Mouse (Mus musculus) neural tube, embryonic 15.5 days (tissue): ENCODE measurements around the gene Pde9a. TPM values are rescaled to one million over a fixed set of nuclear protein-coding genes. Genes with fewer than 3 reads are reported as not detected.

Source experiments
- ATAC-seq: fragments of 200-750 bp; cut with Nextera tagmentation; 2 replicates; pipeline ENCODE4 v1.8.0; 2017; ENCODE audit warnings: mild to moderate bottlenecking, moderate TSS enrichment, moderate library complexity; ENCODE audit not compliant: low FRiP score
- H3K27ac ChIP-seq: fragments of 300-500 bp; sonication (generic); replicated peaks from 2 replicates; pipeline ENCODE4 v1.5.1; 2015; ENCODE audit warnings: mild to moderate bottlenecking, inconsistent platforms
- H3K27me3 ChIP-seq: fragments of 300-500 bp; sonication (generic); replicated peaks from 2 replicates; pipeline ENCODE4 v1.6.1; 2015; ENCODE audit warnings: inconsistent platforms
- H3K36me3 ChIP-seq: fragments of 300-500 bp; sonication (generic); 2 replicates; pipeline ENCODE4 v1.6.1; 2015; ENCODE audit warnings: inconsistent platforms
- H3K4me1 ChIP-seq: fragments of 300-500 bp; sonication (generic); 2 replicates; pipeline ENCODE4 v1.6.1; 2015; ENCODE audit warnings: inconsistent platforms
- H3K4me2 ChIP-seq: fragments of 300-500 bp; sonication (generic); 2 replicates; pipeline ENCODE4 v1.6.1; 2015; ENCODE audit warnings: inconsistent platforms, mild to moderate bottlenecking, moderate library complexity
- H3K4me3 ChIP-seq: fragments of 300-500 bp; sonication (generic); replicated peaks from 2 replicates; pipeline ENCODE4 v1.5.1; 2015; ENCODE audit warnings: mild to moderate bottlenecking, inconsistent platforms
- H3K9ac ChIP-seq: fragments of 300-500 bp; sonication (generic); replicated peaks from 2 replicates; pipeline ENCODE4 v1.6.1; 2015; ENCODE audit warnings: mild to moderate bottlenecking, inconsistent platforms
- H3K9me3 ChIP-seq: fragments of 300-500 bp; sonication (generic); replicated peaks from 2 replicates; pipeline ENCODE4 v1.6.1; 2016; ENCODE audit warnings: inconsistent platforms
- WGBS: fragments of 180-500 bp; shearing (Covaris S2); methylation state at CpG from one replicate; pipeline ENCODE4 v1.1.7; 2015; ENCODE audit warnings: mixed read lengths; 5-methylcytosine and 5-hydroxymethylcytosine counted together
- polyA plus RNA-seq: library from polyadenylated mRNA; unstranded; fragments of >200 nt; fragmentation: Nextera tagmentation; extraction: Ambion mirVana; gene quantifications from 2 replicates; pipeline ENCODE4 v1.2.1, GENCODE M21; 2015

Pde9a gene
- polyA plus RNA-seq, 1 experiment from 2014 or later = 24.9 TPM

- Histone ChIP-seq H3K9me3 (no peaks in the 10 kb centered on the region), H3K4me1 (peaks cover 35% of the 10 kb centered on the region), H3K27ac (peak overlapping the region; percentile 66), H3K9ac (no peak overlapping the region; the same call in 1 of the 2 replicates), H3K27me3 (no peaks in the 10 kb centered on the region), H3K4me2 (peak overlapping the region; percentile 41), H3K36me3 (0 out of 2 replicates have a peak, but pooled peaks cover 6% of the 10 kb centered on the region), H3K4me3 (no peak overlapping the region; the same call in 1 of the 2 replicates)
- whole genome bisulfite sequencing = 4% methylated on average over 8 of the region's 8 CpGs
- no peak for ATAC-seq
These were observed 48.9 kb downstream of the Pde9a start for GRCm38 (mm10) chr17:31434825-31435325.

- H3K27ac ChIP-seq = no peak overlapping the region
- WGBS = 28% methylated on average over 13 of the region's 13 CpGs
- ATAC-seq = no peak
- H3K4me1 ChIP-seq = peaks cover 35% of the 10 kb centered on the region
- no peak overlapping the region for H3K9ac ChIP-seq
- H3K27me3 ChIP-seq = no peaks in the 10 kb centered on the region
- no peaks in the 10 kb centered on the region for H3K9me3 ChIP-seq
- H3K4me3 ChIP-seq = no peak overlapping the region
- H3K36me3 ChIP-seq = no peaks in the 10 kb centered on the region
- no peak overlapping the region for H3K4me2 ChIP-seq
These were observed 50.2 kb downstream of the Pde9a start for GRCm38 (mm10) chr17:31435934-31436813.

GRCm38 (mm10) chr17:31436814-31437406 is 50.9 kb downstream of the Pde9a start:
- Histone ChIP-seq H3K27me3 (no peaks in the 10 kb centered on the region), H3K4me2 (no peak overlapping the region), H3K4me1 (peaks cover 35% of the 10 kb centered on the region), H3K27ac (no peak overlapping the region), H3K9me3 (no peaks in the 10 kb centered on the region), H3K9ac (no peak overlapping the region), H3K4me3 (no peak overlapping the region), H3K36me3 (no peaks in the 10 kb centered on the region)
- no peak for ATAC-seq
- WGBS = 75% methylated on average over 5 of the region's 5 CpGs

GRCm38 (mm10) chr17:31437482-31437881 is 51.5 kb downstream of the Pde9a start:
- Histone ChIP-seq H3K4me1 (peaks cover 32% of the 10 kb centered on the region), H3K9me3 (no peaks in the 10 kb centered on the region), H3K27me3 (no peaks in the 10 kb centered on the region), H3K27ac (no peak overlapping the region), H3K9ac (no peak overlapping the region), H3K4me3 (no peak overlapping the region), H3K4me2 (no peak overlapping the region), H3K36me3 (no peaks in the 10 kb centered on the region)
- 94% methylated on average over 9 of the region's 9 CpGs for WGBS
- ATAC-seq = no peak

- WGBS = 94% methylated on average over 4 of the region's 4 CpGs
- no peak overlapping the region for H3K27ac ChIP-seq
These were observed 54.0 kb downstream of the Pde9a start for GRCm38 (mm10) chr17:31439978-31440377.

GRCm38 (mm10) chr17:31442513-31442912 is 56.5 kb downstream of the Pde9a start:
- WGBS = 55% methylated on average over 8 of the region's 8 CpGs

More at GRCm38 (mm10) chr17:31439978-31440377, 54.0 kb downstream of the Pde9a start:
- Histone ChIP-seq H3K9ac (no peak overlapping the region), H3K27me3 (no peaks in the 10 kb centered on the region), H3K4me1 (peaks cover 20% of the 10 kb centered on the region), H3K4me3 (no peak overlapping the region), H3K36me3 (no peaks in the 10 kb centered on the region), H3K4me2 (no peak overlapping the region), H3K9me3 (no peaks in the 10 kb centered on the region)
- no peak for ATAC-seq

GRCm38 (mm10) chr17:31444251-31444650 is 58.2 kb downstream of the Pde9a start:
- peaks cover 5% of the 10 kb centered on the region for H3K36me3 ChIP-seq
- H3K4me1 ChIP-seq = peaks cover 19% of the 10 kb centered on the region; the same call in 1 of the 2 replicates
- H3K4me2 ChIP-seq = no peak overlapping the region
- H3K9ac ChIP-seq = no peak overlapping the region
- H3K27ac ChIP-seq = no peak overlapping the region
- H3K27me3 ChIP-seq = no peaks in the 10 kb centered on the region
- no peaks in the 10 kb centered on the region for H3K9me3 ChIP-seq
- no peak overlapping the region for H3K4me3 ChIP-seq
- WGBS = 53% methylated on average over 7 of the region's 7 CpGs
- ATAC-seq = no peak

More at GRCm38 (mm10) chr17:31442513-31442912, 56.5 kb downstream of the Pde9a start:
- no peak overlapping the region for H3K4me2 ChIP-seq
- peaks cover 5% of the 10 kb centered on the region for H3K36me3 ChIP-seq
- no peaks in the 10 kb centered on the region for H3K9me3 ChIP-seq
- H3K27me3 ChIP-seq = no peaks in the 10 kb centered on the region
- no peak for ATAC-seq
- H3K27ac ChIP-seq = no peak overlapping the region
- H3K4me3 ChIP-seq = no peak overlapping the region
- H3K9ac ChIP-seq = no peak overlapping the region
- peaks cover 19% of the 10 kb centered on the region; the same call in 1 of the 2 replicates for H3K4me1 ChIP-seq

- Histone ChIP-seq H3K4me1 (peaks cover 24% of the 10 kb centered on the region; the same call in 1 of the 2 replicates), H3K27me3 (no peaks in the 10 kb centered on the region), H3K36me3 (peaks cover 5% of the 10 kb centered on the region), H3K9me3 (no peaks in the 10 kb centered on the region), H3K27ac (no peak overlapping the region), H3K9ac (no peak overlapping the region), H3K4me2 (no peak overlapping the region), H3K4me3 (no peak overlapping the region)
- ATAC-seq = no peak
- WGBS = 74% methylated on average over 7 of the region's 7 CpGs
These were observed 59.2 kb downstream of the Pde9a start for GRCm38 (mm10) chr17:31445061-31445731.

- ATAC-seq = no peak
- 85% methylated on average over 5 of the region's 5 CpGs for WGBS
- no peak overlapping the region for H3K4me2 ChIP-seq
- peaks cover 5% of the 10 kb centered on the region for H3K36me3 ChIP-seq
- no peaks in the 10 kb centered on the region for H3K9me3 ChIP-seq
- H3K4me3 ChIP-seq = no peak overlapping the region
- H3K27me3 ChIP-seq = no peaks in the 10 kb centered on the region
- no peak overlapping the region for H3K9ac ChIP-seq
- no peak overlapping the region for H3K27ac ChIP-seq
- H3K4me1 ChIP-seq = peaks cover 39% of the 10 kb centered on the region
These were observed 61.8 kb downstream of the Pde9a start for GRCm38 (mm10) chr17:31447766-31448165.

- H3K4me3 ChIP-seq = no peak overlapping the region
- no peak overlapping the region for H3K4me2 ChIP-seq
- no peaks in the 10 kb centered on the region for H3K9me3 ChIP-seq
- no peak for ATAC-seq
- H3K4me1 ChIP-seq = peaks cover 35% of the 10 kb centered on the region
- H3K9ac ChIP-seq = no peak overlapping the region
- no peak overlapping the region for H3K27ac ChIP-seq
- no peaks in the 10 kb centered on the region for H3K27me3 ChIP-seq
- peaks cover 5% of the 10 kb centered on the region for H3K36me3 ChIP-seq
- 96% methylated on average over 1 of the region's 1 CpGs for WGBS
These were observed 62.5 kb downstream of the Pde9a start for GRCm38 (mm10) chr17:31448519-31448918.

- Histone ChIP-seq H3K9ac (no peak overlapping the region), H3K4me3 (no peak overlapping the region), H3K27me3 (no peaks in the 10 kb centered on the region), H3K9me3 (no peaks in the 10 kb centered on the region), H3K4me1 (peaks cover 24% of the 10 kb centered on the region), H3K36me3 (peaks cover 5% of the 10 kb centered on the region), H3K27ac (peak overlapping the region; percentile 78), H3K4me2 (no peak overlapping the region)
- 46% methylated on average over 3 of the region's 3 CpGs for WGBS
- ATAC-seq = peak; percentile 21; the same call in 1 of the 2 replicates
These were observed 64.2 kb downstream of the Pde9a start for GRCm38 (mm10) chr17:31450206-31450605.
